Mouse (Mus musculus) myocyte (in vitro differentiated cells): ENCODE data around the gene Hook2.

Experiments used
- E2F4 ChIP-seq: IDR thresholded peaks from one replicate; pipeline ENCODE4 v1.6.1; 2011; ENCODE audit warnings: mild to moderate bottlenecking, control low read depth, moderate library complexity; ENCODE audit not compliant: insufficient read depth
- MAX ChIP-seq: IDR thresholded peaks from one replicate; pipeline ENCODE4 v1.6.1; 2011; ENCODE audit warnings: low read depth, mild to moderate bottlenecking, control low read depth
- MYOD1 ChIP-seq, 3 experiments: IDR thresholded peaks; one replicate each; pipeline ENCODE4 v1.6.1; 2011; ENCODE audit warnings: control low read depth in 2 of 3, low read depth in 2 of 3, mild to moderate bottlenecking in 2 of 3, moderate library complexity in 1 of 3; ENCODE audit not compliant: insufficient read length in 2 of 3, control insufficient read depth in 1 of 3
- MYOG ChIP-seq, 3 experiments: IDR thresholded peaks; one replicate each; pipeline ENCODE4 v1.6.1; 2011; ENCODE audit warnings: control low read depth in 2 of 3, low read depth in 2 of 3, mild to moderate bottlenecking in 2 of 3; ENCODE audit not compliant: insufficient read length in 2 of 3, control insufficient read depth in 1 of 3, insufficient read depth in 1 of 3
- POLR2A ChIP-seq: IDR thresholded peaks from one replicate; pipeline ENCODE4 v1.6.1; 2011; ENCODE audit warnings: low read depth, mild to moderate bottlenecking, control low read depth, moderate library complexity; ENCODE audit not compliant: insufficient read length
- POLR2AphosphoS2 ChIP-seq: IDR thresholded peaks from one replicate; pipeline ENCODE4 v1.6.1; 2011; ENCODE audit warnings: low read depth, control low read depth; ENCODE audit not compliant: insufficient read length
- REST ChIP-seq: IDR thresholded peaks from one replicate; pipeline ENCODE4 v1.6.1; 2011; ENCODE audit warnings: mild to moderate bottlenecking, control low read depth, moderate library complexity; ENCODE audit not compliant: insufficient read depth, insufficient read length
- TCF12 ChIP-seq: IDR thresholded peaks from one replicate; pipeline ENCODE4 v1.6.1; 2011; ENCODE audit warnings: mild to moderate bottlenecking, control low read depth; ENCODE audit not compliant: poor library complexity, insufficient read depth, severe bottlenecking
- USF1 ChIP-seq: IDR thresholded peaks from one replicate; pipeline ENCODE4 v1.6.1; 2011; ENCODE audit warnings: low read depth, mild to moderate bottlenecking, control low read depth, moderate library complexity

GRCm38 (mm10) chr8:84977435-84978247 lies 12.8 kb upstream of the Hook2 start:
- TF ChIP-seq REST, result no peak
- TF ChIP-seq POLR2A, result peak; percentile 74
- TF ChIP-seq TCF12, result no peak
- peak in 1 of 3 experiments; percentile 44 for TF ChIP-seq MYOG (IDR thresholded peaks at IDR 0.05; ENCODE audit: control insufficient read depth in 1 of 3, insufficient read depth in 1 of 3, insufficient read length in 2 of 3, low read depth in 2 of 3)
- TF ChIP-seq E2F4, result no peak
- TF ChIP-seq MYOD1 (IDR thresholded peaks at IDR 0.05; ENCODE audit: control insufficient read depth in 1 of 3, insufficient read length in 2 of 3, low read depth in 2 of 3), result peak in 2 of 3 experiments; percentile 1 to 61
- no peak for TF ChIP-seq MAX
- TF ChIP-seq POLR2AphosphoS2, result peak; percentile 86
- peak; percentile 36 for TF ChIP-seq USF1
